Mouse (Mus musculus) kidney, adult 2 months (tissue): ENCODE data around the gene Pir. TPM values are rescaled to one million over a fixed set of nuclear protein-coding genes. Genes with fewer than 3 reads are reported as not detected.

Source experiments
- DNase-seq: peaks from one replicate; pipeline ENCODE4 v3.0.0; 2021
- H3K27ac ChIP-seq: fragments of 200-500 bp; 2 replicates; pipeline ENCODE4 v1.5.1; 2012; ENCODE audit warnings: low read depth, low read length, control low read depth, inconsistent platforms; ENCODE audit not compliant: insufficient read depth
- H3K27me3 ChIP-seq: fragments of 200-500 bp; replicated peaks from 2 replicates; pipeline ENCODE4 v1.6.1; 2012; ENCODE audit warnings: mild to moderate bottlenecking, moderate library complexity, low read length, inconsistent platforms; ENCODE audit not compliant: control insufficient read depth, insufficient read depth
- H3K36me3 ChIP-seq: fragments of 200-500 bp; 2 replicates; pipeline ENCODE4 v1.6.1; 2012; ENCODE audit warnings: mild to moderate bottlenecking, moderate library complexity, low read length, inconsistent platforms; ENCODE audit not compliant: control insufficient read depth, insufficient read depth
- H3K4me1 ChIP-seq: fragments of 200-500 bp; 2 replicates; pipeline ENCODE4 v1.6.1; 2011; ENCODE audit warnings: low read length; ENCODE audit not compliant: control insufficient read depth, insufficient read depth
- H3K4me3 ChIP-seq: fragments of 200-500 bp; 2 replicates; pipeline ENCODE4 v1.5.1; 2011; ENCODE audit warnings: mild to moderate bottlenecking, low read depth, low read length, control low read depth; ENCODE audit not compliant: insufficient read depth
- CTCF ChIP-seq: fragments of 200-500 bp; conservative IDR thresholded peaks from 2 replicates; pipeline ENCODE4 v1.5.1; 2011; ENCODE audit warnings: low read depth, mild to moderate bottlenecking, control low read depth, low read length, moderate library complexity, mixed read lengths; ENCODE audit not compliant: insufficient read depth, insufficient read length
- POLR2A ChIP-seq: fragments of 200-500 bp; IDR thresholded peaks from one replicate; pipeline ENCODE4 v1.6.1; 2011; ENCODE audit warnings: low read depth, low read length, control low read depth
- WGBS: fragments of 180-500 bp; shearing (Covaris S2); methylation state at CpG from one replicate; pipeline ENCODE4 v1.1.7; 2018; 5-methylcytosine and 5-hydroxymethylcytosine counted together
- polyA plus RNA-seq: library from polyadenylated mRNA; depleted of rRNA; stranded (reverse); fragments of >200 nt; gene quantifications from 2 replicates; pipeline ENCODE4 v1.2.3, GENCODE M21; 2012

Gene Pir
- polyA plus RNA-seq, 1 experiment = 1.1 TPM

GRCm38 (mm10) chrX:164406133-164407022, 137.2 kb downstream of the Pir start:
- no peak for DNase-seq
- TF ChIP-seq CTCF (no peak), POLR2A (no peak)
- Histone ChIP-seq H3K27ac (no peak overlapping the region), H3K4me3 (no peak overlapping the region), H3K36me3 (no peaks in the 10 kb centered on the region), H3K27me3 (no peaks in the 10 kb centered on the region), H3K4me1 (no peaks in the 10 kb centered on the region)
- WGBS = 81% methylated on average over 9 of the region's 9 CpGs

GRCm38 (mm10) chrX:164408301-164408927, 139.2 kb downstream of the Pir start:
- H3K4me1 ChIP-seq = no peaks in the 10 kb centered on the region
- DNase-seq = no peak
- no peak overlapping the region for H3K4me3 ChIP-seq
- TF ChIP-seq POLR2A (no peak), CTCF (no peak)
- H3K36me3 ChIP-seq = no peaks in the 10 kb centered on the region
- no peaks in the 10 kb centered on the region for H3K27me3 ChIP-seq
- 60% methylated on average over 3 of the region's 3 CpGs for WGBS
- H3K27ac ChIP-seq = no peak overlapping the region

GRCm38 (mm10) chrX:164410562-164410961, 141.4 kb downstream of the Pir start:
- H3K4me1 ChIP-seq = no peaks in the 10 kb centered on the region
- no peak overlapping the region for H3K27ac ChIP-seq
- no peak overlapping the region for H3K4me3 ChIP-seq
- 58% methylated on average over 1 of the region's 1 CpGs for WGBS
- no peaks in the 10 kb centered on the region for H3K36me3 ChIP-seq
- TF ChIP-seq CTCF (no peak), POLR2A (no peak)
- H3K27me3 ChIP-seq = no peaks in the 10 kb centered on the region
- DNase-seq = no peak

GRCm38 (mm10) chrX:164416803-164417202, 147.6 kb downstream of the Pir start:
- H3K27ac ChIP-seq = no peak overlapping the region
- 89% methylated on average over 2 of the region's 2 CpGs for WGBS
- no peak for TF ChIP-seq POLR2A
- no peak for TF ChIP-seq CTCF
- H3K27me3 ChIP-seq = no peaks in the 10 kb centered on the region
- DNase-seq = no peak
- no peak overlapping the region for H3K4me3 ChIP-seq
- H3K4me1 ChIP-seq = peaks cover 3% of the 10 kb centered on the region; the same call in 1 of the 2 replicates
- H3K36me3 ChIP-seq = no peaks in the 10 kb centered on the region

- TF ChIP-seq POLR2A (no peak), CTCF (no peak)
- Histone ChIP-seq H3K27ac (no peak overlapping the region), H3K4me1 (peaks cover 3% of the 10 kb centered on the region; the same call in 1 of the 2 replicates), H3K27me3 (no peaks in the 10 kb centered on the region), H3K4me3 (no peak overlapping the region), H3K36me3 (peaks cover 1% of the 10 kb centered on the region; the same call in 1 of the 2 replicates)
- DNase-seq = no peak
These were observed 148.8 kb downstream of the Pir start for GRCm38 (mm10) chrX:164418008-164418407.

GRCm38 (mm10) chrX:164419471-164419939, 150.3 kb downstream of the Pir start, which contains the start of gene Piga:
TSS of gene Piga (plus strand) at chrX:164419787.
- Histone ChIP-seq H3K4me3 (peak within 1 kb of the TSS; percentile 89), H3K27me3 (no peaks in the 10 kb centered on the region), H3K36me3 (peaks cover 1% of the 10 kb centered on the region; the same call in 1 of the 2 replicates), H3K27ac (peak within 1 kb of the TSS; percentile 77), H3K4me1 (peaks cover 7% of the 10 kb centered on the region; the same call in 1 of the 2 replicates)
- WGBS = 1% methylated on average over 38 of the region's 40 CpGs
- peak; percentile 97 for DNase-seq
- TF ChIP-seq CTCF (no peak), POLR2A (peak; percentile 76)

GRCm38 (mm10) chrX:164419955-164420354, 150.8 kb downstream of the Pir start:
- Histone ChIP-seq H3K36me3 (peaks cover 1% of the 10 kb centered on the region; the same call in 1 of the 2 replicates), H3K4me3 (peak overlapping the region; percentile 89), H3K4me1 (peaks cover 7% of the 10 kb centered on the region; the same call in 1 of the 2 replicates), H3K27ac (peak overlapping the region; percentile 77), H3K27me3 (no peaks in the 10 kb centered on the region)
- TF ChIP-seq CTCF (no peak), POLR2A (no peak)
- no peak for DNase-seq
- WGBS = under 1% methylated on average over 13 of the region's 13 CpGs
